In genomic region chr1:54912290-54913062, GRCm38 (mm10) we compare ENCODE assay signal across 9 mouse cellular contexts. TPM values are rescaled to one million over a fixed set of nuclear protein-coding genes. Genes with fewer than 3 reads are reported as not detected.
A peak's percentile ranks its signal among the peaks of the same experiment; 100 is the strongest.
DNase-seq lines count a peak whose midpoint lies in the region; ATAC-seq lines count a peak whose summit lies in the region.
"Had no signal": no experiment of that assay in that cellular context is flagged by ENCODE, and none has a peak within 500 bp of the region (broad histone marks: within the 10 kb centered on the region; RNA-seq: fewer than 3 reads in every experiment).

No protein-coding gene starts in this region.

- no peak overlapping the region for H3K4me3 ChIP-seq in embryonic facial prominence, embryonic 14.5 days (ENCODE audit: low read depth, low read length)
- no peak overlapping the region for H3K4me3 ChIP-seq in limb, embryonic 10.5 days

- H3K9me3 ChIP-seq in embryonic facial prominence, embryonic 14.5 days (ENCODE audit: control insufficient read depth, low read length) = no peaks in the 10 kb centered on the region
- no peaks in the 10 kb centered on the region for H3K9me3 ChIP-seq in limb, embryonic 10.5 days (replicated peaks)

- H3K27me3 ChIP-seq in embryonic facial prominence, embryonic 14.5 days (replicated peaks; ENCODE audit: control insufficient read depth, insufficient read depth, low read length) = no peaks in the 10 kb centered on the region
- H3K27me3 ChIP-seq in limb, embryonic 10.5 days (ENCODE audit: low read depth, poor library complexity, severe bottlenecking) = no peaks in the 10 kb centered on the region

- H3K9ac ChIP-seq in embryonic facial prominence, embryonic 14.5 days (ENCODE audit: low read depth, low read length) = no peak overlapping the region

- peaks cover 51% of the 10 kb centered on the region for H3K4me1 ChIP-seq in embryonic facial prominence, embryonic 14.5 days (ENCODE audit: control insufficient read depth, insufficient read depth, low read length)
- peaks cover 96% of the 10 kb centered on the region for H3K4me1 ChIP-seq in limb, embryonic 10.5 days

- 42% methylated on average over 7 of the region's 7 CpGs for WGBS in embryonic facial prominence, embryonic 14.5 days
- 78% methylated on average over 7 of the region's 7 CpGs for WGBS in limb, embryonic 10.5 days

- peak; percentile 44 for DNase-seq in kidney, postnatal 14 days
- no peak for DNase-seq in kidney, postnatal 4 days
- DNase-seq in MN1 (ENCODE audit: low spot score) = peak; percentile 70
- DNase-seq in embryonic facial prominence, embryonic 14.5 days (ENCODE audit: low spot score) = peak; percentile 76
- no peak for DNase-seq in limb, embryonic 10.5 days (ENCODE audit: low spot score)
- no peak for DNase-seq in thymus, postnatal 4 days
- no peak for DNase-seq in embryo, embryonic 10 days (ENCODE audit: low spot score)
- DNase-seq in frontal cortex, adult 2 months (ENCODE audit: extremely low spot score in 1 of 2, low spot score in 1 of 2) = no peak
- DNase-seq: embryo, embryonic 11 days had no signal

- 0 out of 2 replicates have a peak overlapping the region, but pooled peaks have one; percentile 8 for H3K27ac ChIP-seq in embryonic facial prominence, embryonic 14.5 days (replicated peaks; ENCODE audit: low read depth, low read length)
- H3K27ac ChIP-seq in limb, embryonic 10.5 days = peak overlapping the region; percentile 60

- H3K36me3 ChIP-seq in embryonic facial prominence, embryonic 14.5 days (ENCODE audit: control insufficient read depth, insufficient read depth, low read length) = no peaks in the 10 kb centered on the region
- H3K36me3 ChIP-seq in limb, embryonic 10.5 days = no peaks in the 10 kb centered on the region

- peak overlapping the region; percentile 13; the same call in 1 of the 2 replicates for H3K4me2 ChIP-seq in embryonic facial prominence, embryonic 14.5 days (ENCODE audit: low read depth, low read length)

- no peak for ATAC-seq in embryonic facial prominence, embryonic 14.5 days (ENCODE audit: low read depth)

RNA-seq across cellular contexts. Expression of gene Ankrd44, which starts 13.7 kb away (rescaled TPM):
- 24.8 and 28.9 TPM in 2 replicates for polyA plus RNA-seq in embryonic facial prominence, embryonic 14.5 days (2014; fragmentation: Nextera tagmentation; extraction: Ambion mirVana)
- polyA plus RNA-seq in limb, embryonic 10.5 days (2016; fragmentation: Nextera tagmentation; extraction: Ambion mirVana) = 20.1 and 23.7 TPM in 2 replicates
- polyA plus RNA-seq in frontal cortex, adult 2 months (2012; rRNA removed) = 15.9 and 18.9 TPM in 2 replicates

Comparison
In these comparisons a context has a peak if more than half of its experiments do, and no peak if none do; other contexts are left out.
1. DNase-seq: peak in kidney, postnatal 14 days (single experiment), MN1 (single experiment) and embryonic facial prominence, embryonic 14.5 days (single experiment); none in kidney, postnatal 4 days (0 of 2), limb, embryonic 10.5 days (single experiment), thymus, postnatal 4 days (single experiment), embryo, embryonic 10 days (single experiment) and frontal cortex, adult 2 months (0 of 2).